Mouse (Mus musculus) lung, postnatal 10 days (tissue): ENCODE measurements at regions not wholly inside any gene's neighbourhood (a gene's known extent, or its start where the extent isn't known, plus 50 kb on each side); places are given as distances from the start of the nearest gene placed in this dataset.

Experiments used
- DNase-seq: peaks from one replicate; pipeline ENCODE4 v3.0.0; 2021

DNA sequence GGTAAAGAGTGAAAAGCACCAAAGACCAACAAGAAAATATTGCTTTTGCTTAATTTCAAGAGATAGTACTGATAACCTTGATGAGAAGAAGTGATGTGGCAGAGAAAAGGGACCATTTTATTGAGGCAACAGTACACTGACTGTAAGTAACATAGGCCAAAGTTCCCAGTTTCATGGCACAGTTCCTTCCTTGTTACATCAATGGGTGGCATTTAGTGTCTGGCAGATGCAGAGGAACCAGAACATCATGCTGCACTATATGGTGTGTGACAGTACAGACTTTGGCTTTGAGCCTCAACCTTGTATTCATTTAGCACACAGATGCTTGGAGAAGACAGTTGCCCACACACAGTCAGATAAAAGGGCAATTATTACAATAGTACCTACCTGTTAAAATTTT lies 123.7 kb upstream of the Tent5a start:
- DNase-seq, result no peak

GRCm38 (mm10) chr9:85449493-85449892 lies 122.3 kb upstream of the Tent5a start:
- no peak for DNase-seq

- no peak for DNase-seq
Measured at GRCm38 (mm10) chr9:85442761-85443505, 115.8 kb upstream of the Tent5a start.

- DNase-seq, result no peak
Measured at GRCm38 (mm10) chr9:85439664-85440063, 112.5 kb upstream of the Tent5a start.

GRCm38 (mm10) chr9:85432220-85432619 lies 105.1 kb upstream of the Tent5a start:
- no peak for DNase-seq

DNA sequence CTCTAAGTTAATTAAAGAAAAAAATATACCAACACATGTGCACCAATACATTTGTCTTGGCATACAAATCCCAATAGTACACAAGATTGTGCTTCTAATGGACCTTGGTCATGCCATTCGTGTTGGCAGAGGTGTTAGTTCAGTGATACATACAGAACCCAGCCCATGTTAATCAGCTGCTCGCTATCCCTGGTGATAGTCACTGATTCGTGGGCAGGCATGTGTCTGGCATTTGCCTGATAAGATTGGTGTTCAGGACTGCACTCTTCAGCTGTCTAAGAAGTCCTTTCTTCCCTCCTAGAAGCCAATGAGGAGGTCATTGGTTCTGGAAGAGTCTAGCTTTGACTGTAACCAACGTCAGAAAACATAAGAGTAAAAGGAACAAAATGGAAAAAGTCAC lies 99.7 kb upstream of the Tent5a start:
- DNase-seq, result no peak

DNA sequence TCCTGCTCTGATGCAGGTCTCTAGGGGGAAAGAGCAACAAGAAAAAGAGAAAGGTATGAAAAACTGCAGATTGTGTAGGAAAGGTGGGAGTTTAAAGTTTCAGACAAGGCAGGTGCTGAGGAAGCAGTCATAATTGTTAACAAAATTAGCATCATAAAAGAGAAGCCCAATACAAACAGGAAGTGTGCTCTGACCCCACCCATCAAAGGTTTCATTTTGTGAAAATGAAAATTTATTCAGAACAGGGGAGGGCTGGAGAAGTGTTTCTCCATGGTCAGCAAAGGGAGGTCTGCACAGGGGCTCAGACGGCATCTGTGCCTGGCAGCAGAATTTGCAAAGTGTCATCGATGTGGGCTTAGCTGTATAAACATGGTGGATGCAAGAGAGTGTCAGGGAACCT lies 96.8 kb upstream of the Tent5a start:
- DNase-seq, result no peak

DNA sequence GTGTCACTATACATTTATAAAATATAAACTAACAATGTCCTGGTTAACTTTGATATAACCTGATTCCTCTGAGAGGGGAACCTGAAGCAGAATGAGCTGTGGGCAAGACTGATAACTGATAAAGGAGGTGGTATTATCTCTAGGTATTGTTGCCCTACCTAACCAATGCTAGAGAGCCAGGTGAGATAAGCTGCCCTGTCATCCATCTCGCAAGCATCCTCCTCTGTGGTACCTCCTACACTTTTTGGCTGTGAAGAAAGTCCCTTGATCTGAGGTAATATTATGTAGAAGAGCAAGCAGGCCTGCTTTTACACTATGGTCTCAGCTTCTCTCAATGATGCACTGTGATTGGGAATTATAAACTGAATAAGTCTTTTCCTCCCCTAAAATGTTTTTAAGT lies 87.2 kb upstream of the Tent5a start:
- no peak for DNase-seq

- DNase-seq, result no peak
Measured at GRCm38 (mm10) chr9:85413813-85414212, 86.7 kb upstream of the Tent5a start.

GRCm38 (mm10) chr9:85410643-85411296 lies 83.6 kb upstream of the Tent5a start:
- DNase-seq, result peak; percentile 31

- DNase-seq, result no peak
Measured at GRCm38 (mm10) chr9:85409974-85410506, 82.9 kb upstream of the Tent5a start.

DNA sequence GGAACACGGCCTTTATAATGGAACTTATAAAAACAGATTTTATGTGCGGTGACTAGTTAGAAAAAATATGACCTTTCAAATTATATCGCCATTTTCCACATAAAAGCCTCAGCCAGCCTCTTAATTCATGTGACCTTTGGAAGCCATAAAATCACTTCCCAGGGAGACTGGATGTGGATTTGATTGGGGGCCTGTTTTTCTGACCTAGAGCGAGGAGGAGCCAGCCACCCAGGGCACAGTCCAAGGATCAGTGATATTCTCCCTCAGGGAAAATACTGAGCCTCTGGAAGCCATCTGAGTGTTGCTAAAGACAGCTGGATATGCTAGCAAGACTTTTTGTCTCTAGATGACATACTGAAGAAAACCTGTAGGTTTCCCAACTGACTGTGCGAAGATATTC lies 81.3 kb upstream of the Tent5a start:
- no peak for DNase-seq

DNA sequence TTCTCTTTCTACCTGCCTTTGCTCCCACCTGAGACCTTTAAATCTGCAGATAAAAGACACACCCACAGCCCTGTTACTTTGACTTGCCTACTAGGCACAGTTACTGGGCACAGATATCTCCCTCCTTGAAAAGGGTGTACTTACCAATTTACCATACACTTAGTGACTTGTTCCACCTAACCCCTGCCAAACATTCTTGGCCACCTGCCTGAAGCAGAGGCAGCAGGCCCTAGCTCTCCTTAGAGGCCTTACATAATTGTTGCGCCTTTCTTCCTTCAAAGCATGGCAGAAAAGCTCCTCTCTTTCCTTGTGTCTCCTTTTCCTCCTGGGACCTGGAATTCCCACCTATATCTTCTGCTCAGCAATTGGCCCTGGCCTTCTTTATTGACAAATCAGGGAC lies 80.4 kb upstream of the Tent5a start:
- DNase-seq, result no peak

DNA sequence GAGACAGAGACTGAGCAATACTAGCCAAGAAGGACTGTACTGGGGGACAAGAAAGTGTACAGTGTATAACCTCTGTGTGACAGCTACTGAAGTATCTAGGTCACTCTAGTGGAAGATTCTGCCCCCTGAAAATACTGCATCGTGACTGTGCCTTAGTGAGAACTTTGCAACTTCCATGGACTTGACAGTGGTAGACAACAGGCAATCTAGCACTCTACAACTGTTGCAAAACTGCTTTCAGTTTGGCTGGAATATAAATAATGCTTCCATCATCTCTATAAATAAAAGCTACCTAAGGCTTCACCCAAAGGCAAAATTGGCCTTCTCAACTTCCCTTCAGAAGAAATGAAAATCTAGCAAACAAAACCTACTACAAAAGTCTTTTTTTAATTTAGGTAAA lies 74.6 kb upstream of the Tent5a start:
- no peak for DNase-seq

DNA sequence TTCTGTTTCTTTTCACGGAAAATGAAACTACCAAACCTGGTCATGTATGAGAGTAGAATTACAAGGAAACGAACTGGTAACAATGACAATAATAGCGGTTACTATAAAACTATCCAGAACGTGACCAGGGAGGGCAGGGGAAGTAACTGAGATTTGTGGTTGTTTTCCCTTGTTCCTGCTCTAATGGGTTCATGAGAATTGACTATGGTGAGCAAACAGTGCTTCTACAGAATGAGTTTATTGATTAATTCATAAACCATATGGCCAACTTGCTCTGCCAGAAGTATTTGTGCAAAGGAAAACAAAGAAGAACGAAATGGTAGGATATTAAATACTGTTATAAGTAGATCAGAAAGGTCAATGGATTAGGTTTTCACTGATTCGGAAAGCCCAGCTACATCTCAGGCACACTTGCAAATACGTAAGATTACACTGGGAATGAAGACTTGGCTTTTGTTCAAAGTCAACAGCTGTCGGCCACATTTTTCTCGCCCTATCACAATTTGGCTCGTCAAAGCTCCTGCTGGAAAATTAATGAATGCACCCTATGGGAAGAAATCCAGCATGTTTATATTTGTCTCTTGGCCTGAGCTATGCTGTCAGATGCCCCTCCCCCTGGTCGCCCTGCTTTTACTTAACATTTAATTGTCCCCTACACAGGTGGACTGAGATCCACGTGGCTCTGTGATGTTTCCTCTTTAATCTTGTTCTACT lies 73.6 kb upstream of the Tent5a start:
- DNase-seq, result peak; percentile 6

GRCm38 (mm10) chr9:85394975-85395374 lies 67.8 kb upstream of the Tent5a start:
- no peak for DNase-seq

GRCm38 (mm10) chr9:85391283-85391682 lies 64.1 kb upstream of the Tent5a start:
- DNase-seq, result no peak

DNA sequence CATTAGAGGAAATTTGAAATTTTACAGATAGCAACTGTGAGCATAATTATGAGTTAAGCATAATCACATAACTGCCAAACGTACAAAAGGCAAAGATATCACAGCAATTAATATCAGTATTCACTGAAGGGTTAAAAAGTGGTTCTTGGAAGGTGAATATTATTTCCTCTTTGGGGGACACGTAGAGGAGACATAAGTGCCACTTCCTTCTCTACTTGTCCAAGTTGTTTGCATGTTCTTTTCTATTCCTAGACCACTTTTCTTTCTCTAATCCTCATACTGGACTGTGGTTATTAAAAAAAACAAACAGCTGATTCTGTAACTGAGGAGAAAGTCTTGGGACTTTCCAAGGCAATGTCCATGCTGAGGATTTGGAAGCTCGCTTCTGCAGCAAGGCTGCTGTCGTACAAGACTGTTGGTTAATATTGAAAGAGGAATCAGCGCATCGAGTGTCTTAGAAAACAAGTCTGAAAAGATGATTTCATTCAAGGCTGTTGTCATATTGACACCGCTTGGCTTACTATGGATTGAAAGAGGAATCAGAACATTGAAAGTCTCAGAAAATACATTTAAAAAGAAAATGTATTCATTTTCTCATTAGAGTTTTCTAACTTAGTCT lies 61.7 kb upstream of the Tent5a start:
- no peak for DNase-seq

DNA sequence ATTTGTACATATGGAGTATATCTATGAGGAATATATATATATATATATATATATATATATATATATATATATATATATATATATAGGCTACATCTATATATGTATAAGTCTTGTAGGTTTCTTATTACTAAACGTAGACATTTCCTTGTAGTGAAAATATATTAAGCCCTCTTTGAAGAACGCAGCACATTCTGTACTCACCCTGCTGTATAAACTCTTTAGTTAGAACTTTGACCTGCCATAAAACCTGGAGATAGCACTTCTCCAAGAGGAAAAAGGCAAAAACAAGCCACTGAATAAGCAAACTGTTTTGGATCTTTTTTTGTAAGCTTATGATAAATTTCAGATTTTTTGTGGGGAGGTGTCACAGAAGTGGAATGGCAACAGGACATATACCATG lies 55.3 kb upstream of the Tent5a start:
- DNase-seq, result no peak

DNA sequence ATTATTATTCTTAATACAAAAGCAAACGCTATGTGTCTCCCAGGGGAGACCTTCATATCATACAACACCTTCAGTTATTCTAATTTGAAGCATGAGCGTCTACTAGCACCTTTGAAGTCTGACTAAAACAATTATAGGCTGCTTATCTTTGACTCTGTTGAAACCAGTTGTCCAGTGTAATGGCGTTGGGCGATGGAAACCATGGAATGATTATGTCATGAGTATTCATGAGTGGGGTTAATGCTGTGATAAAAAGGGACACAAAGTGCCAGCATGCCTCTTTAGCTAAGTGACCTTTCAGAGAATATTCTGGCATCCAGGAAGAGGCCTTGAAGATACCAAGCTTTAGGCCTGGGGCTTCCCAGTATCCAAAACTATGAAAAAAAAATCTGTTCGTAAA lies 53.6 kb upstream of the Tent5a start:
- DNase-seq, result no peak

GRCm38 (mm10) chr9:85379135-85379534 lies 52.0 kb upstream of the Tent5a start:
- DNase-seq, result no peak
